Mouse (Mus musculus) left cerebral cortex, adult 2 months (tissue): ENCODE measurements at regions not wholly inside any gene's neighbourhood (a gene's known extent, or its start where the extent isn't known, plus 50 kb on each side); places are given as distances from the start of the nearest gene placed in this dataset.
A peak's percentile ranks its signal among the peaks of the same experiment; 100 is the strongest.

Experiments
- DNase-seq, 2 experiments: peaks; one replicate each; pipeline ENCODE4 v3.0.0; 2021 to 2022; ENCODE audit warnings: low spot score in 2 of 2, mixed read lengths in 1 of 2; ENCODE audit errors: extremely low spot score in 1 of 2
- H3K27ac ChIP-seq: fragments of 200-600 bp; 2 replicates; pipeline ENCODE4 v1.8.1; 2022
- H3K4me3 ChIP-seq: fragments of 200-600 bp; 2 replicates; pipeline ENCODE4 v1.8.1; 2022
- CTCF ChIP-seq: fragments of 200-600 bp; IDR thresholded peaks from 2 replicates; pipeline ENCODE4 v1.8.1; 2022; ENCODE audit warnings: antibody characterized with exemption, mild to moderate bottlenecking, moderate library complexity
- intact Hi-C: fragments of 180-260 bp; cut with DNase I; formaldehyde crosslinking; loops from one replicate; pipeline ENCODE4 v1.15.1; 2025

GRCm38 (mm10) chr3:147882936-147883645, 1030.9 kb downstream of the Ttll7 start:
- Histone ChIP-seq H3K27ac (no peak overlapping the region), H3K4me3 (no peak overlapping the region)
- intact Hi-C loops = no loop called here
- no peak for DNase-seq
- TF ChIP-seq CTCF = no peak

- TF ChIP-seq CTCF = no peak
- Histone ChIP-seq H3K4me3 (no peak overlapping the region), H3K27ac (no peak overlapping the region)
- no peak for DNase-seq
- intact Hi-C loops = no loop called here
These were observed 1026.5 kb downstream of the Ttll7 start for GRCm38 (mm10) chr3:147878690-147879089.

GRCm38 (mm10) chr3:147868281-147868680, 1016.1 kb downstream of the Ttll7 start:
- Histone ChIP-seq H3K27ac (no peak overlapping the region), H3K4me3 (no peak overlapping the region)
- DNase-seq = no peak
- TF ChIP-seq CTCF = no peak
- intact Hi-C loops = no loop called here

GRCm38 (mm10) chr3:147853346-147853745, 1001.2 kb downstream of the Ttll7 start:
- TF ChIP-seq CTCF = no peak
- DNase-seq = no peak
- Histone ChIP-seq H3K4me3 (no peak overlapping the region), H3K27ac (no peak overlapping the region)
- intact Hi-C loops = no loop called here

- no peak for TF ChIP-seq CTCF
- intact Hi-C loops = no loop called here
- no peak for DNase-seq
These were observed 1000.7 kb downstream of the Ttll7 start for GRCm38 (mm10) chr3:147852830-147853229.

GRCm38 (mm10) chr3:147841357-147841756, 989.2 kb downstream of the Ttll7 start:
- no peak for TF ChIP-seq CTCF
- no peak overlapping the region for H3K4me3 ChIP-seq
- no peak for DNase-seq
- H3K27ac ChIP-seq = no peak overlapping the region
- intact Hi-C loops = no loop called here

More at GRCm38 (mm10) chr3:147852830-147853229, 1000.7 kb downstream of the Ttll7 start:
- Histone ChIP-seq H3K27ac (no peak overlapping the region), H3K4me3 (no peak overlapping the region)

GRCm38 (mm10) chr3:147838816-147839215, 986.6 kb downstream of the Ttll7 start:
- Histone ChIP-seq H3K27ac (no peak overlapping the region), H3K4me3 (no peak overlapping the region)
- no peak for TF ChIP-seq CTCF
- no peak for DNase-seq
- intact Hi-C loops = no loop called here

GRCm38 (mm10) chr3:147835716-147836115, 983.5 kb downstream of the Ttll7 start:
- no peak overlapping the region for H3K27ac ChIP-seq
- no peak overlapping the region for H3K4me3 ChIP-seq
- DNase-seq = no peak
- no peak for TF ChIP-seq CTCF
- intact Hi-C loops = no loop called here

- DNase-seq = no peak
- Histone ChIP-seq H3K4me3 (no peak overlapping the region), H3K27ac (no peak overlapping the region)
- no peak for TF ChIP-seq CTCF
- intact Hi-C loops = no loop called here
These were observed 973.2 kb downstream of the Ttll7 start for GRCm38 (mm10) chr3:147825337-147825736.

- intact Hi-C loops = no loop called here
- no peak for TF ChIP-seq CTCF
- Histone ChIP-seq H3K4me3 (no peak overlapping the region), H3K27ac (no peak overlapping the region)
- DNase-seq = no peak
These were observed 972.3 kb downstream of the Ttll7 start for GRCm38 (mm10) chr3:147824451-147824850.

- no peak overlapping the region for H3K4me3 ChIP-seq
- H3K27ac ChIP-seq = no peak overlapping the region
- DNase-seq = no peak
- intact Hi-C loops = no loop called here
- TF ChIP-seq CTCF = no peak
These were observed 962.0 kb downstream of the Ttll7 start for GRCm38 (mm10) chr3:147814080-147814650.

- H3K4me3 ChIP-seq = no peak overlapping the region
- H3K27ac ChIP-seq = no peak overlapping the region
- TF ChIP-seq CTCF = no peak
- intact Hi-C loops = no loop called here
- no peak for DNase-seq
These were observed 950.4 kb downstream of the Ttll7 start for GRCm38 (mm10) chr3:147802546-147802945.

- no peak overlapping the region for H3K27ac ChIP-seq
- H3K4me3 ChIP-seq = no peak overlapping the region
- intact Hi-C loops = no loop called here
- peak in 1 of 2 experiments; percentile 12 for DNase-seq
- TF ChIP-seq CTCF = no peak
These were observed 944.4 kb downstream of the Ttll7 start for GRCm38 (mm10) chr3:147796524-147796923.
